Mouse (Mus musculus): ENCODE results near the gene Fam151a.

DNA sequence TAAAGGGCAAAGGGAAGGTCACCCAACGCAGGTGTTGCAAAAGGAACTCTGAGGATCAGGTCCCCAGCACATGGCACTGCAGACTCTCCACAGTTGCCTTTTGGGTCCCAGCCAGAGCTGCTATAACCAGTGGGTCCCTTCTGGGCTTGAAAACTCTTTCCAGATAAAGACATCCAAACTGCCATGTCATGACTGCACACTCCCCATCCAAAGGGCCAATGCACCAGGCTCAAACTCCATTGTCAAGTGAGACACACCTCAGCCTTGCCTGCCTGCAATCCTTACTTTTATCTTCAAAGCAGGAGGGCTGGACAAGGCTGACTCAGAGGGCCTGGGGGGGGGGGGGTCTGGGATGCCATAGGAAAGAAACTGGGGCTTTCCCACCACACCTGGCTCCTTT lies 57.2 kb downstream of the Fam151a start:
- TF ChIP-seq GATA1 (IDR thresholded peaks at IDR 0.05; ENCODE audit: low read length), result no peak
- TF ChIP-seq TAL1 (IDR thresholded peaks at IDR 0.05; ENCODE audit: low read length), result no peak

Data from erythroblast, embryonic 14.5 days (primary cell).